Mouse (Mus musculus) neural tube, embryonic 15.5 days (tissue): ENCODE data around the gene Vwa2. TPM values are rescaled to one million over a fixed set of nuclear protein-coding genes. Genes with fewer than 3 reads are reported as not detected.

Experiments
- ATAC-seq: fragments of 200-750 bp; cut with Nextera tagmentation; 2 replicates; pipeline ENCODE4 v1.8.0; 2017; ENCODE audit warnings: mild to moderate bottlenecking, moderate TSS enrichment, moderate library complexity; ENCODE audit not compliant: low FRiP score
- H3K27ac ChIP-seq: fragments of 300-500 bp; sonication (generic); replicated peaks from 2 replicates; pipeline ENCODE4 v1.5.1; 2015; ENCODE audit warnings: mild to moderate bottlenecking, inconsistent platforms
- H3K27me3 ChIP-seq: fragments of 300-500 bp; sonication (generic); replicated peaks from 2 replicates; pipeline ENCODE4 v1.6.1; 2015; ENCODE audit warnings: inconsistent platforms
- H3K36me3 ChIP-seq: fragments of 300-500 bp; sonication (generic); 2 replicates; pipeline ENCODE4 v1.6.1; 2015; ENCODE audit warnings: inconsistent platforms
- H3K4me1 ChIP-seq: fragments of 300-500 bp; sonication (generic); 2 replicates; pipeline ENCODE4 v1.6.1; 2015; ENCODE audit warnings: inconsistent platforms
- H3K4me2 ChIP-seq: fragments of 300-500 bp; sonication (generic); 2 replicates; pipeline ENCODE4 v1.6.1; 2015; ENCODE audit warnings: inconsistent platforms, mild to moderate bottlenecking, moderate library complexity
- H3K4me3 ChIP-seq: fragments of 300-500 bp; sonication (generic); replicated peaks from 2 replicates; pipeline ENCODE4 v1.5.1; 2015; ENCODE audit warnings: mild to moderate bottlenecking, inconsistent platforms
- H3K9ac ChIP-seq: fragments of 300-500 bp; sonication (generic); replicated peaks from 2 replicates; pipeline ENCODE4 v1.6.1; 2015; ENCODE audit warnings: mild to moderate bottlenecking, inconsistent platforms
- H3K9me3 ChIP-seq: fragments of 300-500 bp; sonication (generic); replicated peaks from 2 replicates; pipeline ENCODE4 v1.6.1; 2016; ENCODE audit warnings: inconsistent platforms
- WGBS: fragments of 180-500 bp; shearing (Covaris S2); methylation state at CpG from one replicate; pipeline ENCODE4 v1.1.7; 2015; ENCODE audit warnings: mixed read lengths; 5-methylcytosine and 5-hydroxymethylcytosine counted together
- polyA plus RNA-seq: library from polyadenylated mRNA; unstranded; fragments of >200 nt; fragmentation: Nextera tagmentation; extraction: Ambion mirVana; gene quantifications from 2 replicates; pipeline ENCODE4 v1.2.1, GENCODE M21; 2015

The Vwa2 gene
- polyA plus RNA-seq, 1 experiment from 2014 or later = 0.33 TPM

GRCm38 (mm10) chr19:56953856-56954255 is 79.8 kb downstream of the Vwa2 start:
- peaks cover 21% of the 10 kb centered on the region for H3K4me1 ChIP-seq
- WGBS = 83% methylated on average over 4 of the region's 4 CpGs

GRCm38 (mm10) chr19:56954857-56955256 is 80.8 kb downstream of the Vwa2 start:
- Histone ChIP-seq H3K9ac (no peak overlapping the region), H3K4me1 (peaks cover 20% of the 10 kb centered on the region), H3K36me3 (no peaks in the 10 kb centered on the region), H3K4me3 (no peak overlapping the region), H3K4me2 (no peak overlapping the region), H3K27me3 (no peaks in the 10 kb centered on the region), H3K27ac (no peak overlapping the region), H3K9me3 (no peaks in the 10 kb centered on the region)
- WGBS = 94% methylated on average over 13 of the region's 13 CpGs
- no peak for ATAC-seq

More at GRCm38 (mm10) chr19:56953856-56954255, 79.8 kb downstream of the Vwa2 start:
- no peak overlapping the region for H3K9ac ChIP-seq
- H3K4me3 ChIP-seq = no peak overlapping the region
- no peaks in the 10 kb centered on the region for H3K27me3 ChIP-seq
- H3K9me3 ChIP-seq = no peaks in the 10 kb centered on the region
- no peak overlapping the region for H3K27ac ChIP-seq
- ATAC-seq = no peak
- no peak overlapping the region for H3K4me2 ChIP-seq
- H3K36me3 ChIP-seq = no peaks in the 10 kb centered on the region

- WGBS = 75% methylated on average over 20 of the region's 20 CpGs
- H3K36me3 ChIP-seq = no peaks in the 10 kb centered on the region
- no peaks in the 10 kb centered on the region for H3K9me3 ChIP-seq
- H3K4me1 ChIP-seq = peaks cover 20% of the 10 kb centered on the region
- no peaks in the 10 kb centered on the region for H3K27me3 ChIP-seq
- no peak overlapping the region for H3K4me3 ChIP-seq
- no peak overlapping the region for H3K4me2 ChIP-seq
- no peak; the same call in 1 of the 2 replicates for ATAC-seq
- peak overlapping the region; percentile 43 for H3K27ac ChIP-seq
- no peak overlapping the region for H3K9ac ChIP-seq
Observed at GRCm38 (mm10) chr19:56955568-56956513, 81.8 kb downstream of the Vwa2 start.

DNA sequence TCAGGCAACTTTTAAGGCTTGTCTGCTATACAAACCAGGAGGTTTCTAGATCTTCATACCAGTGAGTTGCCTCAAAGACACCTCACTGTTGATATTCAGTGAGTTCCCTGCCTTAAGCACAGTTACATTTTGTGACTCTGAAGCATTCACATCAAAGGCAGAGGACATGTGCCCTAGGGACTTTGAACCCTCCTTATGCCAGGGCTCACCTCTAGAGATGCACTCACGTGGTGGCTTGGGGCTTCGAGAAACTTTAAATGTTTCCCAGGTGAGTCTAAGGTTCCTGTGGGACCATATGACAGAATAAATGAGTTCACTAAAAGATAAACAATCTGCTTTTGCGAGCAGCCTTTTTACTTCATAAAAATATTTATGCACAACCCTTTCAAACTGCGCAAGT is 84.0 kb downstream of the Vwa2 start:
- no peak overlapping the region for H3K9ac ChIP-seq
- WGBS = 72% methylated on average over 4 of the region's 4 CpGs

GRCm38 (mm10) chr19:56958582-56959021 is 84.6 kb downstream of the Vwa2 start:
- Histone ChIP-seq H3K36me3 (no peaks in the 10 kb centered on the region), H3K4me1 (peaks cover 20% of the 10 kb centered on the region), H3K4me3 (no peak overlapping the region), H3K9me3 (no peaks in the 10 kb centered on the region), H3K27ac (0 out of 2 replicates have a peak overlapping the region, but pooled peaks have one; percentile 28), H3K27me3 (no peaks in the 10 kb centered on the region), H3K4me2 (no peak overlapping the region), H3K9ac (no peak overlapping the region)
- no peak for ATAC-seq
- WGBS = 69% methylated on average over 6 of the region's 6 CpGs

More for the DNA sequence above, 84.0 kb downstream of the Vwa2 start:
- Histone ChIP-seq H3K4me3 (no peak overlapping the region), H3K36me3 (no peaks in the 10 kb centered on the region), H3K4me1 (peaks cover 20% of the 10 kb centered on the region), H3K4me2 (no peak overlapping the region), H3K27me3 (no peaks in the 10 kb centered on the region), H3K27ac (no peak overlapping the region), H3K9me3 (no peaks in the 10 kb centered on the region)
- ATAC-seq = no peak

DNA sequence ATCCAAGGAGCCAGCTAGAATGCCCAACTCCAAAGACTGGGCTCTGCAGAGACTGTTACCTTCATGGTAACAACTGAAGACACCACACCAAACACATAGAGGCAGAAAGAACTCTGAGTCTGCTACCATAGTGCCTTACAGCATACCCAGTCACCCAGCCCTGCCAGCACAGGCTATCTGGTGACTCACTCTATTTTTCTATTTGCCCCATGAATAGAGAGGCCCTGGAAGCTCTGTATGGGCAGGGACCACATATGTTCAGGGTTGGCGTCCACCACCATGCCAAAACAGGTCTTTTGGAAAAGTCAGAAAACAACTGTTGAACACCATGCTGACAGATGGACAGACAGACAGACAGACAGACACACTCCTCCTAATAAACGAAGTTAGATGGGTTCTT is 85.0 kb downstream of the Vwa2 start:
- 0 out of 2 replicates have a peak overlapping the region, but pooled peaks have one; percentile 28 for H3K27ac ChIP-seq
- no peaks in the 10 kb centered on the region for H3K27me3 ChIP-seq
- no peak overlapping the region for H3K9ac ChIP-seq
- peaks cover 20% of the 10 kb centered on the region for H3K4me1 ChIP-seq
- H3K9me3 ChIP-seq = no peaks in the 10 kb centered on the region
- no peak for ATAC-seq
- no peak overlapping the region for H3K4me3 ChIP-seq
- no peak overlapping the region for H3K4me2 ChIP-seq
- WGBS = 82% methylated on average over 2 of the region's 2 CpGs
- no peaks in the 10 kb centered on the region for H3K36me3 ChIP-seq

DNA sequence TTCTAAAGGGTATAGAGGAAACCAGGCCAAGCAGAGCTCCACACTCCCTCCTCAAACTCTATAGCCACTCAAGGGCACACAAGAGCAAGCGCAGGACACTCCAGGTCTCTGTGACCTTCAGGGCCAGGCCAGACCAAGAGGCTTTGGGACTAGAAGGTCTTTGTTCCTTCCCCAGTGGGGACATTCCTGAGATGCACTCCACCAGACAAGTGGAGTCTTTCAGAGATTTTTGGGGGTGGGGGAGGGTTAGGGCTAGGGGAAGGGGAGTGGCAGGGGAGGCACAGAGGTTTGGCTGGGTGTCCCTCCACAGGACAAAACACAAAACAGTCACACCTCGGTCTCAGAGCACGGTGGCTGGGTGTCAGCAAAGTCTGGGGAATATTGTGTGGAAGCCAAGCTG is 85.6 kb downstream of the Vwa2 start:
- no peaks in the 10 kb centered on the region for H3K36me3 ChIP-seq
- no peak for ATAC-seq

More for the DNA sequence above, 85.6 kb downstream of the Vwa2 start:
- no peak overlapping the region for H3K4me2 ChIP-seq
- H3K9ac ChIP-seq = no peak overlapping the region
- no peaks in the 10 kb centered on the region for H3K27me3 ChIP-seq
- 80% methylated on average over 3 of the region's 3 CpGs for WGBS
- H3K27ac ChIP-seq = no peak overlapping the region
- no peak overlapping the region for H3K4me3 ChIP-seq
- H3K4me1 ChIP-seq = peaks cover 20% of the 10 kb centered on the region
- H3K9me3 ChIP-seq = no peaks in the 10 kb centered on the region

Other genes with a start within 250 kb of the Vwa2 start
- gene Adrb1, start 152.1 kb upstream of the Vwa2 start, polyA plus RNA-seq = 1.0 and 1.1 TPM in 2 replicates
- gene Ccdc186, start 52.1 kb upstream of the Vwa2 start, polyA plus RNA-seq = 20.4 and 22.2 TPM in 2 replicates
- 1.1 and 1.2 TPM in 2 replicates for gene Tdrd1, start 48.0 kb upstream of the Vwa2 start, polyA plus RNA-seq
- gene Afap1l2, start 134.0 kb downstream of the Vwa2 start, polyA plus RNA-seq = 12.3 and 15.9 TPM in 2 replicates